Mouse (Mus musculus) 416B (cell line): ENCODE results near the gene Trappc6a.

ENCODE experiments used
- DNase-seq: peaks from one replicate; pipeline ENCODE4 v3.0.0; 2011; ENCODE audit warnings: low read depth

Gene Trappc6a

DNA sequence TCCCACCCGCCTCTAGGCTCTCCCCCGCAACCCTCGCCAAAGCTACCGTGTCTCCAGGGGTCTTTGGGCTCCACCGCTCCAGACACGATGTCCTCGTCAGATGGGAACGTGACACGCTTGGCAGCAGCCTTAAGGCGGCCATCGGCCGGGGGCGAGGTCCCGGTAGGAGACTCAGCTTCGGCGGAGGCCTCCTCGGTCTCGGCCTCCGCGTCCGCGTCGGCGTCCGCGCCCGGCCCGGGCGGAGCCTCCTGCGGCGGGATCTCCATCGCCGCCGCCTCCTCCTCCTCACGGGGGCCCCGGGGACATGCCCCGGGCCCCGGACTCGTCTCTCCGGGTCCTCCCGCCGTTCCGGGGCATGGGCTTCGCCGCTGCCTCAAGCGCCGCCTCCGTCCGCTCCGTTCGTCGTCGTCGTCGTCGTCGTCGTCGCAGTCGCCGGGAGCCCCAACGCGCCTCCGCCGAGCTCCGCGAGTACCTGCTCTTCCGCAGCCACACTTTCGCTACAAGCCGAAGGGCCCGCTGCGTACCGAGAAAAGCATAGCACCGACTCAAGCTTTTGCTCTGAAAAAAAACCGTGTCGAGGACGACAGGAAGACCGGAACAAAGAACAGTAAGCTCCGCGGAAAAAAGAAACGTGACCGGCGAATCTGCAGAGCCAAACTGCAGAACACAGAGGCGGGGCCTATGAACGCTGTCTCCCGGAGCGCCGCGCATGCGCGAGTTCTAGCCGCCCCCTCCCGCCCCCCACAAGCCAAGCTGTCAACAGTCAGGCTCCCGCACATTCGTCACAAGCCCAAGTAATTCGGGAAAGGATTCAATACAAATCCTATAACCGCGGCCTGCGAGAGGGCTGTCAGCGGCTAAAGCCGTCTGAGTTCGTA is 53.8 kb downstream of the Trappc6a start:
- peak; percentile 97 for DNase-seq

DNA sequence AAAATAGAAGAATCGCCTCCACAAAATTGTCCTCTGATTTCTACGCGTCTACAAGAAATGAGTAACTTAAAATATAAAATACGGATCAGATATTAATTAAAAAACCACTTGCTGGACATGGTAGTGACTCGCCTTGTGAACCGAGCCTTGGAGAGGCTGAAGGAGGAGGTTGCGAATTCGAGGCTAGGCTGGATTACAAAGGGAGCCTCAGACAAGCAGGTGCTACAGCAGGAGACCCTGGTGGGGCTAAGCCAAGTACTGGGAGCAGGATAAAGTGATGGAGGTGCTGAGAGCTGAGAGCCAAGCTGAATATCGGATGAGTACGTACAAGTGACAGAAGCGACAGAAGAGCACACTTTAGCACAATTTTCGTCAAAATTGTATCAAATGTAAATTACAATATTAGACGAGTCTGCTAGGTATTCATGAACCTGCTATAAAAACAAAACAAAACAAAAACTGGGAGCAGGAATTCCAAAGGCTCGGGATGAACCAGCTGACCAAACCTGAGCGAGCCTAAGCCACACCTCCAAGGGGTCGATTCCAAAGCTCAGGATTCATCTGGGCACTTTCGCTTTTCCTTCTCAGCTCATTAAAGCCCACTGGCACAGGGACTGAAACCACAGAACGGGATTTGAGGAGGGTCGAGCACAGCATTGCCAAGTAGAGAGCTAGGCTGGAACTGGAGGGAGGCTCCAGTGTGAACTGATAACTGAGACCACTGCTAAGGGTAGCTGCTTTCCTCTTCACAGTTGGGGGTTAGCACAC is 54.6 kb downstream of the Trappc6a start, which contains the start of gene Ppp1r37:
Ppp1r37 (minus strand) TSS at position 434 of the 768 bp plus-strand sequence.
- peak; percentile 20 for DNase-seq

GRCm38 (mm10) chr7:19563884-19564283 is 55.7 kb downstream of the Trappc6a start:
- no peak for DNase-seq

DNA sequence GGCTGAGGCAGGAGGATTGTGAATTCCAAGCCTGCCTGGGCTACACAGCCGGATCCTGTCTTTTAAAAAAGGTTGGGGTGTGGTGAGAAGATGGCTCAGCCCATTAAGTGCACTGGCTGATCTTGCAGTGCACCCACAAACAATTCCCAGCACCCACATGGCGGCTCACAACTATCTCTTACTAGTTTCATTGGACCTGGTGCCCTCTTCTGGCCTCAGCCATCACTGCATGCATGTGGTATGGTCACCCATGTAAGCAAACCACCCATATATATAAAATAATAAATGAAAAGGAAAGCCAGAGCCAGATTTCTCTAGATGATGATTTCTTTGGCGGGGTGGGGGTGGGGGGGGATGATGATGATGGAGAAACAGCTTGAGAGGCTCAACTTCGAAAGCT is 56.3 kb downstream of the Trappc6a start:
- DNase-seq = peak; percentile 55
